Mouse (Mus musculus) neural tube, embryonic 14.5 days (tissue): ENCODE results near the gene Cpeb2. TPM values are rescaled to one million over a fixed set of nuclear protein-coding genes. Genes with fewer than 3 reads are reported as not detected.
A peak's percentile ranks its signal among the peaks of the same experiment; 100 is the strongest.

Experiments
- ATAC-seq: fragments of 200-750 bp; cut with Nextera tagmentation; 2 replicates; pipeline ENCODE4 v1.8.0; 2017; ENCODE audit warnings: low read depth, mild to moderate bottlenecking, moderate TSS enrichment, moderate library complexity
- H3K27ac ChIP-seq: fragments of 300-500 bp; sonication (generic); 2 replicates; pipeline ENCODE4 v1.5.1; 2014; ENCODE audit warnings: low read depth, mild to moderate bottlenecking, control low read depth, low read length, moderate library complexity, mixed read lengths
- H3K27me3 ChIP-seq: fragments of 300-500 bp; sonication (generic); 2 replicates; pipeline ENCODE4 v1.6.1; 2014; ENCODE audit warnings: low read length; ENCODE audit not compliant: control insufficient read depth, insufficient read depth
- H3K36me3 ChIP-seq: fragments of 300-500 bp; sonication (generic); 2 replicates; pipeline ENCODE4 v1.6.1; 2014; ENCODE audit warnings: low read length, mixed read lengths; ENCODE audit not compliant: control insufficient read depth, insufficient read depth
- H3K4me1 ChIP-seq: fragments of 300-500 bp; sonication (generic); 2 replicates; pipeline ENCODE4 v1.6.1; 2014; ENCODE audit warnings: low read length; ENCODE audit not compliant: control insufficient read depth, insufficient read depth
- H3K4me2 ChIP-seq: fragments of 300-500 bp; sonication (generic); 2 replicates; pipeline ENCODE4 v1.6.1; 2014; ENCODE audit warnings: mild to moderate bottlenecking, low read depth, low read length, control low read depth
- H3K4me3 ChIP-seq: fragments of 300-500 bp; sonication (generic); 2 replicates; pipeline ENCODE4 v1.5.1; 2014; ENCODE audit warnings: low read depth, low read length, control low read depth, mixed read lengths
- H3K9ac ChIP-seq: fragments of 300-500 bp; sonication (generic); replicated peaks from 2 replicates; pipeline ENCODE4 v1.6.1; 2014; ENCODE audit warnings: low read depth, mild to moderate bottlenecking, control low read depth, low read length, mixed read lengths
- H3K9me3 ChIP-seq: fragments of 300-500 bp; sonication (generic); 2 replicates; pipeline ENCODE4 v1.6.1; 2016; ENCODE audit warnings: low read length; ENCODE audit not compliant: control insufficient read depth
- WGBS: fragments of 180-500 bp; shearing (Covaris S2); extraction: QIAGEN DNeasy Blood & Tissue Kit; methylation state at CpG from one replicate; pipeline ENCODE4 v1.1.7; 2014; 5-methylcytosine and 5-hydroxymethylcytosine counted together
- polyA plus RNA-seq: library from polyadenylated mRNA; unstranded; fragments of >200 nt; fragmentation: Nextera tagmentation; extraction: Ambion mirVana; gene quantifications from 2 replicates; pipeline ENCODE4 v1.2.1, GENCODE M21; 2014

Gene Cpeb2
- polyA plus RNA-seq, 1 experiment from 2014 or later: 28.4 TPM

GRCm38 (mm10) chr5:43257490-43257889, 24.5 kb downstream of the Cpeb2 start:
- Histone ChIP-seq H3K27me3 (no peaks in the 10 kb centered on the region), H3K27ac (no peak overlapping the region), H3K9ac (no peak overlapping the region), H3K4me2 (no peak overlapping the region), H3K36me3 (no peaks in the 10 kb centered on the region), H3K9me3 (no peaks in the 10 kb centered on the region), H3K4me3 (no peak overlapping the region), H3K4me1 (no peaks in the 10 kb centered on the region)
- WGBS: 74% methylated on average over 2 of the region's 2 CpGs
- no peak for ATAC-seq

- H3K4me1 ChIP-seq: no peaks in the 10 kb centered on the region
- 95% methylated on average over 3 of the region's 3 CpGs for WGBS
- no peak overlapping the region for H3K4me2 ChIP-seq
- H3K27ac ChIP-seq: no peak overlapping the region
- H3K27me3 ChIP-seq: no peaks in the 10 kb centered on the region
- no peaks in the 10 kb centered on the region for H3K9me3 ChIP-seq
- H3K36me3 ChIP-seq: no peaks in the 10 kb centered on the region
- H3K4me3 ChIP-seq: no peak overlapping the region
- ATAC-seq: no peak
- no peak overlapping the region for H3K9ac ChIP-seq
These were observed 25.6 kb downstream of the Cpeb2 start for GRCm38 (mm10) chr5:43258472-43259142.

GRCm38 (mm10) chr5:43261814-43262213, 28.8 kb downstream of the Cpeb2 start:
- no peaks in the 10 kb centered on the region for H3K36me3 ChIP-seq
- no peak for ATAC-seq
- no peaks in the 10 kb centered on the region for H3K9me3 ChIP-seq
- no peaks in the 10 kb centered on the region for H3K4me1 ChIP-seq
- no peak overlapping the region for H3K4me2 ChIP-seq
- H3K27ac ChIP-seq: no peak overlapping the region
- no peak overlapping the region for H3K9ac ChIP-seq
- no peak overlapping the region for H3K4me3 ChIP-seq
- H3K27me3 ChIP-seq: no peaks in the 10 kb centered on the region
- WGBS: 68% methylated on average over 6 of the region's 6 CpGs

DNA sequence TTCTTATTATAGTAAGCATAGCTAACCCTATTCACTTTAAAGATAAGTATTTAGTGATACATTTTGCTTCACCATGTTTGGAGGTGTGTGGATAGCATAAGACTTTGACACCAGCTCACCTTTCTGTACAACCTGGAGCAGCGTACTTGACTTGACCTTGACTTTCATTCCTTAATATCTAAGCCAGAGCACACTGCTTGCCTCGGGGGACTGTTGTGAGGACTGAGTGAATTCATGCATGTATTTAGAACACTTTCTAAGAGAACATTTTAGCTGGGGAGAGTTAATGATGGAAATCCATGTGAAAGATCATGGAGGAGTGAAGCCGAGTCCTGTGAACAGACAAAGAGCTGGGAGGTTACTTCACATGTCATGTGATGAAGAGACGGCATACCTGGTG, 31.0 kb downstream of the Cpeb2 start:
- Histone ChIP-seq H3K27me3 (no peaks in the 10 kb centered on the region), H3K4me1 (no peaks in the 10 kb centered on the region), H3K9me3 (no peaks in the 10 kb centered on the region), H3K4me2 (no peak overlapping the region), H3K36me3 (no peaks in the 10 kb centered on the region), H3K27ac (no peak overlapping the region), H3K9ac (no peak overlapping the region), H3K4me3 (no peak overlapping the region)
- WGBS: 84% methylated on average over 4 of the region's 4 CpGs
- ATAC-seq: peak; percentile 17; the same call in 1 of the 2 replicates

- H3K4me2 ChIP-seq: no peak overlapping the region
- no peaks in the 10 kb centered on the region for H3K27me3 ChIP-seq
- no peaks in the 10 kb centered on the region for H3K9me3 ChIP-seq
- H3K4me3 ChIP-seq: no peak overlapping the region
- H3K27ac ChIP-seq: no peak overlapping the region
- no peak for ATAC-seq
- H3K4me1 ChIP-seq: no peaks in the 10 kb centered on the region
- peaks cover 3% of the 10 kb centered on the region; the same call in 1 of the 2 replicates for H3K36me3 ChIP-seq
- WGBS: 90% methylated on average over 2 of the region's 2 CpGs
- no peak overlapping the region for H3K9ac ChIP-seq
These were observed 31.7 kb downstream of the Cpeb2 start for GRCm38 (mm10) chr5:43264696-43265095.

DNA sequence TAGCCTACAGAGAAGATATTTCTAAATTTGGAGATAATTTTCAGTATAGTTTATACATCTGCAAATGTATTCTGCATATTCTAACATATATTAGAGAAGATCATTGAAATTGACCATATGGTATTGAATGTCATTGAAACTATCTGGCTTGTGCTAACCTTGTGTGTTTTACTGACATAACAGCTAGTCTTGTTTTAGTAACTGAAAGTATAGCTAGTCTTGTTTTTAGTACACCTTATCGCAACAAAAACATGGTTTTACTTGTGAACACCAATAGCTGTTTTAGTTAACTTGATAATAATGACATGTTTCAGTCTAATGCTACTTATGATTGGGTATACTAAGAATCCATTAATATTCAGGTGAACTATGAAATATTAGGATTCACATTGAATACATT, 45.0 kb downstream of the Cpeb2 start:
- ATAC-seq: no peak
- Histone ChIP-seq H3K4me1 (no peaks in the 10 kb centered on the region), H3K9ac (no peak overlapping the region), H3K9me3 (no peaks in the 10 kb centered on the region), H3K36me3 (0 out of 2 replicates have a peak, but pooled peaks cover 6% of the 10 kb centered on the region), H3K4me2 (no peak overlapping the region), H3K4me3 (no peak overlapping the region), H3K27me3 (no peaks in the 10 kb centered on the region), H3K27ac (no peak overlapping the region)
- 96% methylated on average over 1 of the region's 1 CpGs for WGBS

DNA sequence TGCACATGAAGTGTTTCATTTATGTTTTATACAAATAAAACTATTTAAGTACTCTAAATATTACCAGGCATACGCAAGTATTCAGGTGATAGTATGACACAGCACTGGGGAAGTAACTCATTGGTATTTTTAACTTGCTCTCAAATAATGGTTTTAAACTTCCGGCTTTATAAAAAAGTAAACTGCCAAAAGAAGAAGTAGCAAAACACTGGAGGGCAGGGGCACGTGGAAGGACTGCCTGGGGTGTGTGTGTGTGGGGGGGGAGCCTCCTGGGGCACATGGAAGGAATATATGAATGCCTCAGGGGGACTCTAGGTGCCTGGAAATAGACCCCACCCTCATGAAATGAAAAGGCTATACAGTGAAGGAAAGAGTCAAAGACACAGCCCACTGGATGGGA, 46.8 kb downstream of the Cpeb2 start:
- WGBS: 89% methylated on average over 3 of the region's 3 CpGs

DNA sequence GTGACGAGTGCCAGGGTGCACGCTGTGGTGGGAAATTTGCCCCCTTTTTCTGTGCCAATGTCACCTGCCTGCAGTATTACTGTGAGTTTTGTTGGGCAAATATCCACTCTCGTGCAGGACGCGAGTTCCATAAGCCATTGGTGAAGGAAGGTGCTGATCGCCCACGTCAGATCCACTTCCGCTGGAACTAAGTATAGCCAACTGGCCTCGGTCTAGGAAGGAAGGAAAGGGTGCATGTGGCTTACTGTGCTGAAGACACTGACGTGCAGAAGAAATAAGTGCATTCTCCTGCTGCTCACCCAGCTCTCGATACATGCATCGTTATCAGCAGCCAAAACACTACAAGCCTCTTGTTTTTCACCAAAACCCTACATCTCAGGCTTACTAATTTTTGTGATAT, 52.8 kb downstream of the Cpeb2 start:
- Histone ChIP-seq H3K36me3 (peaks cover 24% of the 10 kb centered on the region; the same call in 1 of the 2 replicates), H3K9me3 (no peaks in the 10 kb centered on the region), H3K27ac (no peak overlapping the region), H3K4me1 (no peaks in the 10 kb centered on the region), H3K4me3 (no peak overlapping the region), H3K4me2 (no peak overlapping the region), H3K27me3 (no peaks in the 10 kb centered on the region), H3K9ac (no peak overlapping the region)
- no peak for ATAC-seq
- 90% methylated on average over 12 of the region's 12 CpGs for WGBS

More for the DNA sequence above, 46.8 kb downstream of the Cpeb2 start:
- H3K27me3 ChIP-seq: no peaks in the 10 kb centered on the region
- H3K4me2 ChIP-seq: no peak overlapping the region
- H3K27ac ChIP-seq: no peak overlapping the region
- no peaks in the 10 kb centered on the region for H3K4me1 ChIP-seq
- H3K36me3 ChIP-seq: peaks cover 16% of the 10 kb centered on the region; the same call in 1 of the 2 replicates
- no peaks in the 10 kb centered on the region for H3K9me3 ChIP-seq
- no peak overlapping the region for H3K9ac ChIP-seq
- no peak for ATAC-seq
- H3K4me3 ChIP-seq: no peak overlapping the region

- H3K4me2 ChIP-seq: no peak overlapping the region
- 88% methylated on average over 8 of the region's 8 CpGs for WGBS
- ATAC-seq: no peak
- H3K4me1 ChIP-seq: no peaks in the 10 kb centered on the region
- no peak overlapping the region for H3K9ac ChIP-seq
- H3K4me3 ChIP-seq: no peak overlapping the region
- peaks cover 11% of the 10 kb centered on the region; the same call in 1 of the 2 replicates for H3K36me3 ChIP-seq
- no peak overlapping the region for H3K27ac ChIP-seq
- no peaks in the 10 kb centered on the region for H3K9me3 ChIP-seq
- H3K27me3 ChIP-seq: no peaks in the 10 kb centered on the region
These were observed 56.9 kb downstream of the Cpeb2 start for GRCm38 (mm10) chr5:43289752-43290446.
